Mouse (Mus musculus) right cerebral cortex, adult 2 months (tissue): ENCODE results near the gene Slc16a12.
"Not testable (repeated sequence)": the region's sequence is repeated elsewhere in the genome, so short reads cannot be mapped to it uniquely, and the experiment has no call there.

Experiments used
- DNase-seq, 2 experiments: peaks; one replicate each; pipeline ENCODE4 v3.0.0; 2021 to 2022; ENCODE audit warnings: low spot score in 2 of 2

Gene Slc16a12

DNA sequence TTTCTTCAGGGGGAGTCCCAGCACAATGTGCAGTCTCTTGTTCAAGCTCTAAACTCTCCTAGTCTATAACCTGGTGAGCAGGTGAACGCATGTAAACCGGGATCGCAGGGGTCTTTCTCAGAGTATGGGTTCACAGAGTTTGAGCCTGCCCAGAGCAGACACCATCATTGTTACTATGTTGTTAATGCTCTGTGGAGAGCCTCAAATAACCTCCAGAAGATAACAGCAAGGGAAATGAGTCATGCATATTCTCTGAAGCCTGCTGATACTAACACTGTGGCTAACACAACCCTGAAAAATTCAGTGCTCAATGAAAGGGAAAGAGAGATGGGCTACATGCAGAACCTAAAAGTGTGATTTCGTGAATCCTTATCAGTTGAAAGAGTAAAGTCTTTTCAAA is 68.7 kb downstream of the Slc16a12 start:
- DNase-seq: no peak

DNA sequence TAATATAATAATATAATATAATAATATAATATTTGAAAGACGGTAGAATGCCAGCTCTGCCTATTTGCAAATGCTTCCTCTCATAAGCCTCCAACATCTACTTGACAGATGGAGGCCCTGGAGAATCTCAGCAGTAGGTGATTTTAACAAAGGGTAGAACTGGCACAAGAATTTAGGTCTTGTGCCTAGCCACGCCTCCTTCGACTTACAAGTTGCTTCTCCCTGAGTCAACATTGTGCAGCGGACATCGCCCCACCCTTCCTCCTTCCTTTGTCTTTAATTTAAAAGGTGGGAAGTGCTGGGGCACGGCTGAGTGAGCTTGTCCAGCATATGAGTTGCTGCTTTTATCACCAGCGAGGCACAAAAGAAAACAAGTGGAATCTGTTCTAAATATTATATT is 73.6 kb downstream of the Slc16a12 start:
- DNase-seq: no peak

DNA sequence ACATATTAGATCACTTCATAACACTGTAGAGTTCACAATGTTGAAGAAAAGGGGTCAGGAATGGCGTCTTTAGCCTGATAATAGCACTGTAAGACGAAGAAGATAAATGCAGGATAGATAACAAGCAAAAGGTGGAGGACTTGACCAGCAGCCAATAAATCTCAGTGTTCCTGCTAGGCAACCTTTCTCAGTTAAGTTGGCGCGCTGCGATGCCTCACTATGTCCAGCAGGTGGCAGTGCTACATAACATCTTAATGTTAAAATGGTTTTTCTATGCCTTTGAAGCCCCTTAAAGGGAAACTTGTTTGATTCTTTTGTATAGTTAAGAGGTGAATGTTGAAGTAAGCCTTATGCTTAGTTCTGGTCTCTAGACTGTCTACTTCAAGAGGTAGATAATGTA is 81.0 kb downstream of the Slc16a12 start:
- peak; percentile 78 to 84 for DNase-seq

DNA sequence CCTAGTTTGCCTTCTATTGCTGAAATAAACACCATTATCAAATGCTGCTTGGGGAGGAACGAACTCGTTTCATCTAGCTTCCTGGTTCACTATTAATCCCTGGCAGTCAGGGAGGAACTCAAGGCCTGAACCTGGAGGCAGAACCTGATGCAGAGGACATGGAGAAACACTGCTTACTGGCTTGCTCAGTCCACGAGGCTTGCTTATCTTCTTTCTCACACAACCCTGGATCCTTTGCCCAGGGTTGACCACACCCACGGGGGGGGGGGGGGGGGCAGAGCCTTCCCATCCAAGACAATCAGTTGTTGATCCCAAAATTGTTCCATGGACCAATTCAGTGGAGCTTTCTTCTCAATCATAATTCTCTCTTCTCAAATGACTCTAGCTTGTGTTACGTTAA is 84.3 kb downstream of the Slc16a12 start:
- DNase-seq: no peak

DNA sequence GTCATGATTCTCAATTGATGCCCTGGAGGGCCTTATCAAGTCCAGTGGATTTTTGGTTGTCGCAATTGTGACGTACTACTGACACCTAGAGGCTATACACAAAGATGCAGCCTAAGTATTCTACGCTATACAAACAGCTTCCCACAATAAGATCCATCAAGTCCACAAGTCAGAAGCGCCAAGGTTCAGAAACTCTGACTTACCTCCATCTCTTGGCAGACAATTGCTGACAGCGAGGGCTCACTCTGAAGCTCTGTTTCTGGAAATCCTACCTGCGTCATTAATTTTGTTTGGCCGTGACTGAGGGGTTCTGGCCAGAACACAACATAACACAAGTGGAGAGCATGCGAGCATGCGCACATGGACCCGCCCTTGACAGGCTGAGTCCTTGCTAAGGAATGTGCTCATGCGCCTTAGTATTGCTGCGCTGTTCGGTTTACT is 85.0 kb downstream of the Slc16a12 start:
- DNase-seq: peak; percentile 34 to 61

DNA sequence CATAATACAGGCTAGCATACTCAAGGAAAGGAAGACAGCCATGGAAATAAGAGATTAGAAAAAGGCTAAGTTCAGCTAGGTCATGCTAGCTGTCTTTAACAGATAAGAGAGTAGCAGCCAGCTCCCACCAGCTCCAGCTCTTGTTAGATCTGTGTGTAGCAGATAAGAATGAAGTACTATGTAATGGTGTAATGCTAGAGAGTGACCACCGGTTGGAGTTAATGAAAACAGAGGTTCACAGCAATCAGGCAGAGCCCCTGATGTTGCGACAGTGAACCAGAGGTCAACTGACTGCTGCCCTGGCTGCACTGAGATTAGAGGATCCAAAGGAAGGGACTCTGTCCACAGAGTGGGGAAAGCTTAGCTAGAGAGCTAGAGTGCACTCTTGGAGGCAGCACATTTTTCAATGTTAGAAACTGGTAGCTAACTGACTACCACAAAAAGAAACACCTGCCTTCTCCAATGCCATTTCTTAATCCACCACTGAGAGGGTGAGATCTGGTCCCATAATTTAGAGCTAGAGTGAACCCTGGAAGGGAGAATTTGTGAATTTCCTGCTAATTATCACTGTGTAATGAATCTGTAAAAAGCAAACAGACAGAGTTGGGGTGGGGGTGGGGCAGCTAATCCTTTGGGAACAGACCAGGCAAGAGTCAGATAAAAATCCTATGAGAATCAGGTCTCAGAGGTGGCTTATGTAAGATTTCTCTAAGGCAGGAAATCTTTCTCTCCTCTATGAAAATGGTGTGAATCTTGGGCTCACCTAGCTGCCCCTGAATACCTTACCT is 90.4 kb downstream of the Slc16a12 start:
- no peak for DNase-seq

DNA sequence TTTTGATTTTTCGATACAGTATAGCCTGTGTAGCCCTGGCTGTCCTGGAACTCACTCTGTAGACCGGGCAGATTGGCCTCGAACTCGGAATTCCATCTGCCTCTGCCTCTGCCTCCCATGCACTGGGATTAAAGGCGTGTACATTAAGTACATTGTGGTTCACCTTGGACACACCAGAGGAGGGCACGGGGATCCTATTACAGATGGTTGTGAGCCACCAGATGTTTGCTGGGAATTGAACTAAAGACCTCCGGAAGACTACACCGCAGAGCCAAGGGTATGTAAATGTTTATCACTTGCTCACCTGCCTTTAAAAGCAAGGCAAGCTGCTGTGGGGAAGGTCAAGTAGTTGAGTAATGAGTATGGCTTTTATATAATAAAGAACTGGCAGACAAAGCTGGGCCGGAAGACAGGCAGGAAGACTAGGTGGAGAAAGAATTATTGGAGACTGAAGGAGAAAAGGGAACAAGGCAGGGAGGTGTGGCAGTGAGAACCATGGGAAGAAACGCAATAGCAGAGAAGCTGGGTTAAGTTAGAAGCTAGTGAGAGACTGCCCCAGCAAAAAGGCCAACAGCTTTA is 91.8 kb downstream of the Slc16a12 start:
- DNase-seq: no peak

DNA sequence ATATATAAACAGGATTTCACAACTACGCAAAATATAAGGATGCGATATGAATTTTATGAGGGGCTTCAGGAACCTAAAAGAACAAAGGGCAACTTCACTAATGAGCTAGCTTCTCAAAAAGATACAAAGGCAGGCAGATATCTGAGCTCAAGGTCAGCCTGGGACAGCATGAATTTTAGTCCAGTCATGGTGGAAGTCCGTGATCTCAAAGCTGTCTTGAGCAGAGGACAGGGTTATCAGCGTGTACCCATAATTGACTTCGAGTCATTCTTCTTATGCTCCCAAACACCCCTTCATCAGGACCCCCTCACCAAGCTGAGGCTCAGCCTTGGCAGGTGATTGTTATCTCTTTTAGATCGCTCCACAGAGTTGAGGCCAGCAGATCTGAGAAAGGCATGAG is 96.1 kb downstream of the Slc16a12 start:
- DNase-seq: no peak

DNA sequence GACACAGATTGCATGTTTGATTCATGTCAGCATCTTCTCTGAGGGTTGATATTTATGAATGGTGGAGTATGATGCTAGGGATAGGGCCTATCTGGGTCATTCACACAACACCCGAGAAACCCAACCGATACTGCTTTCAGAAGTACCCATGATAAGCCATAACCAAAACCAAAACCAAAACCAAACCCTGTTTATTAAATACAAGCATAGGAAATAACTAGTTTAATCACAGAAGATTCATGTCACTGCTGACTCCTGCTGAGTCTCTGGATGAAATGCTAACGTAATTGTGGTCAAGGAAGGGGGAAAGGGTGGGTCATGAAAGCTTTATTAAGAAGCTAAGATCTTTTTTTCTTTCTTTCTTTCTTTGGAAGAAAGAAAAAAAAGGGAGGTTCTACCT is 96.8 kb downstream of the Slc16a12 start:
- DNase-seq: no peak

DNA sequence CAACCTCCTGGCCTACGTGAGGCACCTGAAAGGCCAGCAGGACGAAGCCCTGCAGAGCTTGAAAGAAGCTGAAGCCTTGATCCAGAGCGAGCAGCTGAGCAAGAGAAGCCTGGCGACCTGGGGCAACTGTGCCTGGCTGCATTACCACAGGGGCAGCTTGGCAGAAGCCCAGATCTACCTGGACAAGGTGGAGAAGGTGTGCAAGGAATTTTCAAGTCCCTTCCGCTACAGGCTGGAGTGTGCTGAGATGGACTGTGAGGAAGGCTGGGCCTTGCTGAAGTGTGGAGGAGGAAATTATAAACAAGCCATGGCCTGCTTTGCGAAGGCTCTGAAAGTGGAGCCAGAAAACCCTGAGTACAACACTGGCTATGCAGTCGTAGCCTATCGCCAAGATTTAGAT is 99.5 kb downstream of the Slc16a12 start:
- DNase-seq: not testable (repeated sequence)

DNA sequence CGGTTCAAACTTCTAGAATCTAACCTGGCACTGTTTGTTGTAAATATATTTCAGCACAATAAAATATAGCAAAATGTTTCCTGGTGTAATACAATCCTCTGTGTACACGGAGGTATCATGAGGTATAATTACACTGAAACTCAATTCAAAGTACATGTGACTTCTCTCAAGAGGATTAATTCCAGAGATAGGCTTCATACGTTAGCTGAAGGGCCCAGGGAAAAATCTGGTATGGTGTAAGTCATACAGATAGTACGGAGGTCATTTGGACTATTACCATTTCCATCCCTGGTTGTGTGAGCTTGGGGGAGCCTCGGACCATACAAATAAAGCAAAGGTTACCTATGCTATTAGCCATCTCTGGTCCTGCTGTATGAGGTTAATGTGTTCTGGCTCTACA is 104.5 kb downstream of the Slc16a12 start:
- no peak for DNase-seq

DNA sequence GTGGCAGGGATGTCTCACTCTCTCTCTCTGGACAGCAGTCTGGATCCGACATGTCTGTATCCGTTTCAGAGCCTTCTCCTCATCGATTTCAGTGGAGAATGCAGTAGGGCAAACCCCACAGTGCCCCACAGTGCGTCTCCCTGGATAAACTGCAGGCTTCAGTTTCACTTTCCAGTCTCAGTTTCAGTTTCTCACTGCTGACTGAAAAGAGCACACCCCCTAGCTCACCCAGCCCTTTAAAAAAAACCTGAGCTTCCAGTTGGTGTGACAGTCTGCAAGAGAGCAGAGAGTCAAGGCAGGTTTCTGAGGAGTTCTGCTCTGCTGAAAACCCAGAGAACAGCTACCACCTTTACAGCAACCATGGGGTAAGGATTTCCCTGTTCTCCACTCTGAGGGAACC is 106.5 kb downstream of the Slc16a12 start, which contains the start of the genes Ifit1bl2 and Ifit1:
Gene Ifit1bl2 (minus strand): TSS at position 121 of the 400 bp plus-strand sequence.
Gene Ifit1 (plus strand): TSS at position 249 of the 400 bp plus-strand sequence.
- no peak for DNase-seq

DNA sequence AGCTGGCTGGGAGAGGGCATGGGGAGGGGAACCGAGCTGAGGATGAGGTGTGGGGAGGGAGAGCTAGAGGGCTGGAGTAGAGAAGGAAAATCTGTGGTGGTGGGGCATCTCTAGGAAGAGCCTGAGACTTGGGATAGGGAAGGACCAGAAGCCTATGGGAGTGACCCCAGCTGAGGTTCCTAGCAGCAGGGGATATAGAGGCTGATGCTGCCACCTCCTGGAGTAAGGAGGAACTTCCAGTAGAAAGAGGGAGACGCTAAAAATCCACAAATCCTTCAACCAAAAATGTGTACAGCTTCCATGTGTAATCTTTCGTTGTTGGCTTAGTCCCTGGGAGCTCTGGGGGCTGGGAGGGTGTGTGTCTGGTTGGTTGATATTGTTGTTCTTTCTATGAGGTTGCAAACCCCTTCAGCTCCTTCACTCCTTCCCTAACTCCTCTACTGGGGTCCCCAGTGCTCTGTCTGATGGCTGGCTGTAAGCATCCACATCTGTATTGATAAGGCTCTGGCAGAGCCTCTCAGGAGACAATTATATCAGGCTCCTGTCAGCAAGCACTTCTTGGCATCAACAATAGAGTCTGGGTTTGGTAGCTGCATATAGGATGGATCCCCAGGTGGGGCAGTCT is 110.0 kb downstream of the Slc16a12 start:
- peak; percentile 60 to 69 for DNase-seq

DNA sequence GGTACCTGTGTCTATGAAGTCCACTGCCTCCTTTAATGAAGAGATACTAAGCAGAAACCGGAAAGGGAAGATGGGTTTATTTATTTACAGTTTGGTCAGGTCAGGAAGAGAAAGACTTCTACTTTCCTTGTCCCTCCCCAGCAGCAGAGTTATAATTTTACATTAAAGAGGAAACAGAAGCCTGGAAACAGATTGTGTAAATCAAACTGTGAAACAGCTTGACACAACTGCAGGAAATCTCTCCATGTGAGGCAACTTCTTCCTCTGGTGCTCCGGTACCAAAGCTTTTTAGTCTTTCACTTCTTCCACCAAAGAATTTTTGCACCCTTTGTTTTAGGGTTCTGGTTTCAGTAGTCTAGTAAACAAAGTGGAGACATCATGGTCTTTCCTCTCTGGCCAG is 113.6 kb downstream of the Slc16a12 start:
- no peak for DNase-seq

DNA sequence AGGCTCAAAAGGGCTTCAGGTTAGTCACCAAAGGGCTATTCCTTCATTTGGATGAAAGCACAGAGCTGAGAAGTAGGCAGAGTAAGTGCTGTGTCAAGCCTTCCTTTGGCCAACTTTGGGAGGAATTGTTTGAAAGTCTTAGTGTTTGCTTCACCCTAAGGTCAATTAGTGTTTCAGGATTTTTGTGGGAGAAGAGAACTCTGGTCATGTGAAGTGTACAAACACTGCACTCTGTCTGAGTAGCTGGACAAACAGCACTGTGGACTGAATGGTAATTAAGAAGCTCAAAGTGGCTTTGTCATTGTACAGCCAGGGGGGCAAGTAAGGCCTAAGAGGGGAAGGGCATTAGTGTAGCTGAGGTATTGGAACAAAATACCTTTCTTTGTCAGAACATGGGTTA is 115.6 kb downstream of the Slc16a12 start:
- no peak for DNase-seq

DNA sequence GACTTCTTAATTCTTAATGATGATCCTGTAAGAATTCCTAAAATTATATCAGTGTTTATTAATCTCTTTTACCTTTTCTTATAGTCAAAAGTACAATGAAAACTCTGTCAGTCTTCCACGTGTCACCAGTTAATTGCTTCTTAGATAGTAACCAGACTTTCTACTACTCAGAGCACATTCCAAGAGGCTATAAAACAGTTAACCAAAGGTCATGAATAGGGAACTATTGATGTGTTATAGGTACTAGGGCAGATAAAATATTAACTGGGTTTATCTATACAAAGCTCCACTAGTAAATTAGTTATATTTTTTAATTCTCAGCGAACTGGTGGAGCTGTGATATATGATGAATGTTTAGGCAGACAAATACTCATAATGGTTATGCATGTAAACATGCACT is 119.6 kb downstream of the Slc16a12 start:
- no peak for DNase-seq

DNA sequence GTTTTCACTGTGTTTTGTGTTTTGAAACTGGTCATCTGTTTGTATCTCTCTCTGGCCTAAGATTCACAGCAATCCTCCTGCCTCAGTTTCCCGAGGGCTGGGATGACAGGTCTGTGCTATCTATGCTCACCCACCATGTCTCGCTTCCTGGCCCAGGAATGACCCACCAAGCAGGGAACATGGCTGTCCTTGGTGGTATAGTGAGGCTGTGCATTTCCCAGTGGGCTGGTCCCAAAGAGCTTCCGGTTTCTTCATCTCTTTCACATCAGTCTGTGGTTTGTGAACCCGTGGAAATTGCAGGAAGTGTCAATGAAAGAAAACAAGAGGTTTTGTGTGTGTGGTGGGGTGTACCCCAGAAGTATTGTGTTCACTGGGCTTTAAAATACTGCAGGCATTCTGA is 122.4 kb downstream of the Slc16a12 start:
- DNase-seq: no peak

DNA sequence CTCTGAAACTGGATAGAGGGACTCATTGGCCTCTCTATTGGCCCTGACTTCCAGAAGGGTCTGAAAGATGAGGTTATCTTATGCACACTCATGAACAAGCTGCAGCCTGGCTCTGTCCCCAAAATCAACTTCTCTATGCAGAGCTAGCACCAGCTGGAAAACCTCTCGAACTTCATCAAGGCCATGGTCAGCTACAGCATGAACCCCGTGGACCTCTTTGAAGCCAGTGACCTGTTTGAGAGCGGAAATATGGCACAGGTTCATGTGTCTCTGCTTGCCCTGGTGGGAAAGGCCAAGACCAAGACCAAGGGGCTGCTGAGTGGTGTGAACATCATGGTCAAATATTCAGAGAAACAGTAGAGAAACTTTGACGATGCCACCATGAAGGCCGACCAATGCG is 123.3 kb downstream of the Slc16a12 start:
- no peak for DNase-seq

DNA sequence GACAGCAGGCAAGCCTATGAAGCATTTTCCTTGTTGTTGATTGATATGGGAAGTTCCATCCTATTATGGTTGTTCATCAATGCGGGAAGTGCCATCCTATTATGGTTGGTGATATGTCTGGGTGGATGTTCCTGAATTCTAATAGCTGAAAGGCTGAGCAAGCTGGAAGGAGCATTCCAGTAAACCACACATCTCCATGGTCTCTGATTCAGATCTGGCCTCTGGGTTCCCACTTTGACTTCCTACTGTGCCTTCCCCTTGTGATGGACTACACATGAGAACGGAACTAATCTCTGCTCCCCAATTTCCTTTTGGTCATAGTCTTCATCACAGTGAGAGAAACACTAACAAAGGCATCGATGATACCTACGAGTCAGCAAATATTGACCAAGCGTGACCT is 126.2 kb downstream of the Slc16a12 start:
- no peak for DNase-seq
